Mouse (Mus musculus) layer of hippocampus, adult 9-11 months (tissue): ENCODE data around the gene Cic.
A peak's percentile ranks its signal among the peaks of the same experiment; 100 is the strongest.

Experiments
- DNase-seq: peaks from one replicate; pipeline ENCODE4 v3.0.0; 2022

Cic gene

GRCm38 (mm10) chr7:25267301-25267750, at the start of gene Cic:
Gene Cic, plus strand, starts transcription at chr7:25267704.
- DNase-seq = peak; percentile 100

GRCm38 (mm10) chr7:25218705-25219415, 48.6 kb upstream of the Cic start:
- DNase-seq = no peak

DNA sequence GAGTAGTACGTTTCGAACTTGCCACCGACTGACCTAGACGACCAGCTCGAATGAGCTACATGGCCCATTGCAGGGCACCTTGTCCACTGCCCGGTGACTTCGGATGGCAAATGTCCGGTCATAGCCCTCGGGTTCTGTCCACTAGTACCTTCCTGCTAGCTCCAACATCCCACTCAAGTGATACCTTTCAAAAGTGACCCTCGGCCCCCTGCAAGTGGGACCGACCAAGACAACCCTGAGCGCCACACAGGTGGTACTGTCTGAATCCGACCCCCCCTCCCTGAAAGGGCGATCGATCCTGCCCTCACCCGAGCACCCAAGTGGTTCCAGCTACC, 48.1 kb upstream of the Cic start:
- DNase-seq = no peak

GRCm38 (mm10) chr7:25219756-25220456, 47.6 kb upstream of the Cic start:
- peak; percentile 96 for DNase-seq

GRCm38 (mm10) chr7:25220457-25221101, 46.9 kb upstream of the Cic start, which contains the start of gene Dedd2:
Gene Dedd2, minus strand, starts transcription at chr7:25220615.
- DNase-seq = no peak

GRCm38 (mm10) chr7:25221102-25221883, 46.2 kb upstream of the Cic start, which contains the start of gene Zfp526:
Gene Zfp526, plus strand, starts transcription at chr7:25221425.
- DNase-seq = peak; percentile 98

- DNase-seq = no peak
Measured at GRCm38 (mm10) chr7:25222275-25222967, 45.1 kb upstream of the Cic start.

DNA sequence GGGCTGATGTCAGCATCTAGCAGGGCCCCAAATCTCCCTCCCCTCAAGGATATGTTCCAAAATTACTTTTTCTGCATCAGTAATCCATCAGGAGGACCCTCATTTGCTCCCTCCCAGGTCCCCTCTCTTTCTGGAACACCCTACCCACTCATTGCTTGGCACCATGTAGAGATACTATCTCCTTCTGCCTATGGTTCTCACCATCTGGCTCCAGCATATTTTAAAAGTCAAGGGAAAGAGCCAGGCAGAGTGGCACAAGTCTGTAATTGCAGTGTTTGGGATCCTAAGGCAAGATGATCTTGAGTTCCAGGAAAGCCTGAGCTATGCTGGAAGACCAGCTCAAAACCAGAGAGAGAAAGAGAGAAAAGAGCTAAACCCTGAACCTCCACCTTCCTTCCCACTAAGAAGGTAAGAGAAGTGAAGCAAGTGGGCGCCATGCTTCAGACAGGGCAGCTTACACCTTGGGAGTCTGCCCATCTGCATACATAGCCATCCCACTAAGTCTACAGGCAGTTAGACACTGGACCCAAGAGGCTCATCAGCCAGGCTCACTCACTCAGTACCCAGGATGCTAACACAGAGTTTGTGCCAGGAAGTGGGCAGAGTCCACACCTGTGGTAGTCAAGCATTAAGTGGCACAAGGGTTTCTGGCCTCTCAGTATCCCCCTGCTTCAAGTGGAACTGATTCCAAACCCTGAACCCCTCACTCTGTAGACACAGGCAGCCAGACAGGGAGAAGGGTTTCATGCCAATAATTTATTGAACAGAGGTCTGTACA, 39.8 kb upstream of the Cic start:
- DNase-seq = peak; percentile 60

- DNase-seq = no peak
Measured at GRCm38 (mm10) chr7:25230690-25231285, 36.7 kb upstream of the Cic start.

- no peak for DNase-seq
Measured at GRCm38 (mm10) chr7:25232101-25232648, 35.3 kb upstream of the Cic start.

GRCm38 (mm10) chr7:25233061-25233460, 34.4 kb upstream of the Cic start:
- DNase-seq = no peak

DNA sequence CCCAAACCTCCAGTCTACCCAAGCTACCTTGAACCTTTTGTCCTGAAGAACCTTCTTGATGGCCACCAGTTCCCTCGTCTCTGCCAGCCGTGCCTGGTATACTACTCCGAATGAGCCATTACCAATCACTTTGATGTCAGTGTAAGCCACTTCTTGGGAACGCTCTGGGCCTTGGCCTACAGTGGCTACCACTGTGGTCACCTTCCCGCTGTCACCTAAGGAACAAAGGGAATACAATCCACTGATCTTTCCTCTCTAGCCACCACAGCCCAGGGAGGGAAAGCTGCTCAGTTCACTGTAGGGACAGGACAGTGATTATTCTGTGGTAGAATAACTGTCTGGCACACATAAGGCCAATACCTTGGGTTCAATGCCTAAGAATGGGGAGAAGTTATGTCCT, 32.0 kb upstream of the Cic start:
- DNase-seq = no peak

- DNase-seq = peak; percentile 98
Measured at GRCm38 (mm10) chr7:25237249-25238014, 30.1 kb upstream of the Cic start, which contains the start of gene Gsk3a. Gene Gsk3a, minus strand, starts transcription at chr7:25237851.

GRCm38 (mm10) chr7:25238015-25238706, 29.3 kb upstream of the Cic start:
- peak; percentile 97 for DNase-seq

DNA sequence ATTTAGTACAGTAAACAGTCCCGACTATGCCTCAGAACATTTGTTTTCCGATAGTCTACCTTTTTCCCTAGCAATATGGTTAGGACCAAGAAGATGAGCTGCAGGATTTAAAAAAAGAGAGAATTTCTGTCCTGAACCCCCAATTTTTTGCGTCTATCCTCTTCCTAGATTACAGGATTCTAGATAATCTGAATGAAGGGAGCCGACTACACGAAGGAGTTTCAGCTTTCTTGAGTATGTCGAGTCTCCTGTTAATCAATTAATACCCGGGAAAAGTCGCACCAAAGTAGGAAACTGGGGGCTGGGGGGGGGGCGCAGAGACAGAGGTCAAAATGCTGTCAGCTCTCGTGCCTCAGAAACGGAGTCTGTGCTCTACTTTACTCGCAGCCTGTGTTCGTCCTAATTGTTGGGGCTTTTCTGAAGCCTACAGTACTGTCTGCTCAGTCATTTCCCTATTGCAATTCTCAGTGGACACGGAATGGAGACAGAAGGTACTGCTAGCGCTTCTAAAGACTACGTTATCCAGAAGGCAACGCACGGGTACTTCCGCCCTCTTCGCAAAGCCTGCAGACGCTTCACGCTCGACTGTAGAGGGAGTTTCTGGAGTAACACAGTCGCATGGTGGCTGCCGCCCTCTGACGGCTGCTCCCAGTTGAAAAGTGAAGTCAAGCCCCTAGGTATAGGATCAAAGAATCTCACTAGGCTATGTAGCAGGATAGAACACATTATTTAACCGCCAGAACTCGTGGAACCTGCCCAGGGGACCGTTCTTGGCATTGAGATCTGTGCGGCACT, 28.5 kb upstream of the Cic start:
- peak; percentile 95 for DNase-seq

DNA sequence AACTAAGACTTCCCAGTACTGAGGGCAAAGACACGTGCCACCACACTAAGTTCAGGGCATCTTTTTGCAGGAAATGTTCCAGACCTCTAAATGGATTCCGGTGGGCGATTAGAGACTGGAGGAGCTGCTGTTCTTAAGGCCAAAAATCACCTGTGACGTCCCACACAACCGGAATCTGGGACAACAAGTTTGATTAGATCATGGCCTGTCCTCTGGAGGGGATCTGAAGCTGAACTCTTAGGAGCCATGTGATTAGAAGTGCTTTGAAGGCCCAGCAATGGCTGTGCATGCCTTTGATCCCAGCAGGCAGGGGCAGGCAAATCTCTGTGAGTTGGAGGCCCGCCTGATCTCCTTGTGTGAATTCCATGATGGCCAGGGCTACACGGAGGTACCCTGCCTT, 26.9 kb upstream of the Cic start:
- DNase-seq = no peak

DNA sequence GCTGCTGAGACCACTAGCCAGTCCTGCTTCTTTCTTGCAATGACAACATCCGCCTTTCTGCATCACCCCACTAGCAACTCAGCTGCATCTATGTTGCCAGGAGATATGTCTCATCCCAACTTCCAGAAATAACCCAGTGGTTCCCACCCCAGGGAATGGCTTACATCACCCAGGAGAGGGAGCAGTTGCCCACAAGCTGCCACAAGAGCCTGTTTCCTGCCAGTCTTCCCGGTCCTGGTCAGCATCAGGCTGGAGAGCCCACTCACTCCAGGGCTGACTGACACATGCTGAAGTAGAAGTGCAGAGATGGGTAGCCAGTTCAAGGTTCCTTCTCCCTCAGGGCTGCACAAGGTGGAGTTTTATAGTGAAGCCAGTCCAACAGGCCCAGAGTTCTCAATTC, 26.4 kb upstream of the Cic start:
- DNase-seq = peak; percentile 90

GRCm38 (mm10) chr7:25243361-25243760, 24.1 kb upstream of the Cic start:
- DNase-seq = no peak
